Mouse (Mus musculus) testis, postnatal 10 days (tissue): ENCODE data around the gene Nkx2-2.
"Not testable (repeated sequence)": the region's sequence is repeated elsewhere in the genome, so short reads cannot be mapped to it uniquely, and the experiment has no call there.

Experiments used
- DNase-seq: peaks from one replicate; pipeline ENCODE4 v3.0.0; 2021; ENCODE audit warnings: low spot score

Gene Nkx2-2

DNA sequence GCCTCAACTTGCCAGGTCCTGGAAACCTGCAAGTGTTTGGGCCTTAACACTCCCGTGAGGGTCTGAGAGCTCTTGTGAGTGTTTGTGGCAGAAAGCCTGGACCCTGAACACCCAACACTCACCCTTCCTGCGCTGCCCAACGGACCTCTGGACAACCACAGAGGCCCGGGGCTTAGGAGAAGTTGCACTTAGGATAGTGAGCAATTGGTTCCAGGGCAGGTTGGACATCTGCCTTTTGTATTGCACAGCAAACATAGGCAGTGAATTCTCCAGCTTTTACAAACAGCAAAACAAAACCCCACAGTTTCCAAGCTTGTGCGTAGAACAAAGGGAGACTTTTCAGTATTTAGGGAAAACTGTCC is 12.8 kb downstream of the Nkx2-2 start:
- DNase-seq: no peak

DNA sequence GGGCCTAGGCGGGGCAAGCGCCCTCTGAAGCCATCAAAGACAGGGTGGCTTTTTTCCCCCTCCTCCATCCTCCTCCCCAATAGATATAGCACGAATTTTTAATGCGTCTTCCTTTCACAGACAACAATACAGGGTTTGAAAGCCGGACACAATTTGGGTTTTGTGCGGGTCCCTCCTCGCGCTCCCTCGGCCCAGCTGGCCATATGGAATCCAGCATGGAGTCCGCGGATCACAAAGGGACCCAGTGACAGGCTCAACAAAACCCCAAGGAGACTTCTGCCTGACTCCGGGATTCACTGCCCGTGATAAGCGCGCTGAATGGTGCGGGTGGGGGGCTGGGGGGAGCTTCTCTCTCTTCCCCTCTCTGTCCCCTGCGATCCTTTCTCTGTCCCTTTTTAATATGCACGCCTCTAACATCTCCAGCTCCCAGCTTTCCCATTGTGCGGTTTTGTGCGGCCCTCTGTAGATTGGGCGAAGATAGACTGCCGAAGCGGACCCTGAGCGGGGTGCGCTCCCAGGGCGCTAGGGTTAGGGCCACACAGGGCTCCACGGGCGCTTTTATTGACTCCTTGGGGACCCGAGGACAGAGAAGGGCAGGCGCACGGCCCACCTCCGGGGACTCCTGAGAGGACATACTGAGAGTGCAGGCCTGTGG is 13.3 kb downstream of the Nkx2-2 start:
- no peak for DNase-seq

DNA sequence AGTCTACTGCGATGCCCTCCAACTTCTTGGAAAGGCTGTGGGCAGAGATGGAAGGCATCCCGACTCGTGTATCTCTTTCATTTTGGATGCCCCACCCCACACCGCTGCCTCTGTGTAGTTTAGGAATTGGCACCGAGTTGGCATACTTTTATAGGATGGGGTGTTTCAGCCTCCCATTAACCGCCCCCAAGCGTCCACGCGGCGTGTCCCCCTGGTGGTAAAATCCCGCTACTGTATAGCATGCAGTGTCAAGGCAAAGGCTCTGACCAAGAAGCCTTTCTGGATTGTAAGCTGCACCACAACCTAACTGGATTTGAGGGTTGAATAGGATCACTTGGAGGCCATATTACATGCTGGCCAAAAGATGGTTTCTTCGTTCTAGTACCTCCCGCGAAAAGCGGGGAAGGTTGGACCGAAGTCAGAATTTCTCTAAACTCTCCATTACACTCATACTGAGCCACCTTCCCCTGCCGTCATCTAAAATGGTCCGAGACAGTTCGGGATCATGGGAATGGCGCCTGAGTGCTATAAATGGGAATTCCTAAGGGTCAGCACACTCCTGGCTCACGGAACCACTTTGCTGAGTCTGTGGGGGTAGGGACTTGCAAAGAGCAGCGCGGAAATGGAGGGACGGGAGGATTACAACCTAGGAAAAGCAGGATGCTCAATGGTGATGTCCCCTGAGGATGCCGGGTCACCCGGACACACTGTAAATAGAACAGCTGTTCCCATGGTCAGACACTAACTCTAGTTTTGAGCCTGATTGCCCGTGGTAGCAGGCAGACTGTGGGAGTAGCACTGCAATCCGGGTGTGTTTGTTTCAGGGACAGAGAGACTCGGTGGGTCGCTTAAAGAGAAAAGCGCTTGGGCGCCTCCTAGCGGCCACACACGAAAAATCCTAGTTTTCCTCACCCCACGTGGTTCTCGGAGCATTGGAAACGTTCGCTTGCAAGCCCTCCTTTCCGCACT is 15.7 kb downstream of the Nkx2-2 start:
- peak; percentile 86 for DNase-seq

DNA sequence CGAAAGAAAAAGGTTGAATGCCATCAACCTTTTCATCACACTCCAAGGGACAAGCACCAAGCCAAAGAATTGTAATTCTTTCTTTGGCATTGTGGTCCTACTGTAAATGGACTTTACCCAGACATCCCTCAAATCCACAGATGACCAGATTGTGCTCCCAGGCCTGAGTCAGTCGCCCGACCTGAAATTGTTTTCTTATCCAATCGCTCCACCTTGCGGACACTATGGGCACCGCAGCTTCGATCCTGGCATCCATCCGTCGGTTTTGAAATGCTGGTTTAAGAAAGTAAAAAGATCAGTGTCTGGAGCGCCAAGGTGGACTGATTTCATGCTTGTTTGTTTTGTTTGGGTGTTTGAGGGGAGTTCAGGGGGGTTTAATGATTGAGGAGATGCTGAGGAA is 16.4 kb downstream of the Nkx2-2 start:
- peak; percentile 90 for DNase-seq

DNA sequence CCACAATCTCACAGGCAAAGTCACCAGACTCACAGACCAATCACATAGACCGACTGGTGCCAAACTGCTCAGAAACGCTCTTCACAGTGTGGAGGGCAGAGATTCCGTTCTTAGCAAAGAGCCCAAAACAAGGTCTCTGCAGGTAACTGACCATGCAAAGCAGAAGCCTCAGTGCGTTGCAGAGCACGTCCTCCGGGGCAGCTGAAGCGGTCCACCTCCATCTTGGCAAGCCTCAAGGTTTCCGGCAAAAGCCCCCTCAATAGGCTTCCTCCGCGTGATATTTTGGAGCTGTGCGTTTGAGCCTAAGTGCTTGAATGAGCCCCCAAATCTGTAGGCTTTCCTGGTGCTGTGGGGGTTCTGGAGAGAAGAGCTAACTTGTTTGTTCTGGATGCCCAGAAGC is 18.7 kb downstream of the Nkx2-2 start:
- DNase-seq: no peak

DNA sequence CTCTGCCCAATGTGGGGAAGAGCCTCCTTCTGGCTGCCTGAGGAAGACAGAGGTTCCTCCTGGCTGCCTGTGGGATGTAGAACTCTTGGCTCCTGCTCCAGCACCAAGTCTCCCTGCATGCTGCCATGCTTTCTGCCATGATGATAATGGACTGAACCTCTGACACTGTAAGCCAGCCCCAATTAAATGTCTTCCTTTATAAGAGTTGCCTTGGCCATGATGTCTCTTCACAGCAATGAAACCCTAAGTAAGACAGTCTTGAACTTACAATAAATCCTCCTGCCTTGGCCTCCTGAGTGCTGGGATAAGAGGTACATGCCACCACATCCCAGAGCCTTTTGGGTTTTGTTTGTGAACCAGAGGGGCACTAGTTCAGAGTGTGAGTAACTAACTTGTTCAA is 20.3 kb downstream of the Nkx2-2 start:
- no peak for DNase-seq

DNA sequence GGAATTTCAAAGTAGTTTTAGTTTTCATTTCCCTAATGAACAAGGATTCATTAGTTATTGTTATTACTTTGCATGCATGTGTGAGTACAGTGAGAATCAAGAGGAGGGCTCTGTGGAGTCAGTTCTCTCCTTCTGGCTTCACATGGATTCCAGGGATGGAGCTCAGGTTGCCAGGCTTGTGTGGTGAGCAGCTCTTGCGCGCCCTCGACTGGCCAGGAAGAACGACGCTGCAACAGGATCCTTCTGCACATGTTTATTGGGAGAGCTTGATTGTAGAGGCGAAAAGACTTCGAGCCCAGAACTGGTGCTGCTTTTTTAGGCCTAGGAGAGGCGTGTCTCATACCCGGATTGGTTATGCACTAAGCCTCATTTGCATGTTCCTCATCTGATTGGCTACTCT is 23.5 kb downstream of the Nkx2-2 start:
- not testable (repeated sequence) for DNase-seq

DNA sequence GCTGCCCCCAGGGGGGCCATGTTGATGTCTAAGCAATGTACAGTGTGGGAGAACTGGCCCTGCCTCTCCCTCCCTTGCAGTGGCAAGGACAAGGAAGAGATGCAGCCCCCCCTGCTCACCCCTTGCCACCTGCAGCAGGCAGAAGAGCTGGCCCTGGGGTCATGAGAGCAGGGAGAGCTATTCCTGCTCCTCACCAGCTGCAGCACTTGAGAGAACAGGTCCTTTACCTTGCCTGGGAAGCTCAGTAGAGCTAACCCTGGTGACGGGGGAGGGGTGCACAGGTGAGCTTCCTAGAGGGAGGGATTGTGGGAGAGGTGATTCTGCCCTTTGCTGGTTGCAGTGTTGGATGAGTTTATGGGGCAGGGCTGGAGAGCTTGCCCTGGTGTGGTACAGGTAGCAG is 28.2 kb downstream of the Nkx2-2 start:
- no peak for DNase-seq

DNA sequence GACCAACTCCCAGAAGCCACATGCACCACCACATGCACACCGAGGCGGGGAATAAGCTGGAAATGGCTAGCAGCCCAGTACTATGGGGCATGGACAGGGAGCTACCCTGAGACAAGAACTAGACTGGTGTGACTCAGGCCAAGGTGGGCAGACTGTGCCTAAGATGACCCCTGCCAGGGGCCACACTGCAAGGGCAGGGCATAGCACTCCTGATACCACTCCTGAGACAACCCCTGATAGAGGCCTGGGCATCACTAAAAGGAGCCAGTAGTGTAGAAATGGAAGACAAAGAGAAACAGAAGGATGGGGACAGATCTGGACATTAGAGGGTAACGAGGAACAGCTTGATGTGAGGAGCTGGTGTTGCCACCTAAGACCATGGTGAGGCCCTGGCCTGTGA is 28.7 kb downstream of the Nkx2-2 start:
- no peak for DNase-seq

DNA sequence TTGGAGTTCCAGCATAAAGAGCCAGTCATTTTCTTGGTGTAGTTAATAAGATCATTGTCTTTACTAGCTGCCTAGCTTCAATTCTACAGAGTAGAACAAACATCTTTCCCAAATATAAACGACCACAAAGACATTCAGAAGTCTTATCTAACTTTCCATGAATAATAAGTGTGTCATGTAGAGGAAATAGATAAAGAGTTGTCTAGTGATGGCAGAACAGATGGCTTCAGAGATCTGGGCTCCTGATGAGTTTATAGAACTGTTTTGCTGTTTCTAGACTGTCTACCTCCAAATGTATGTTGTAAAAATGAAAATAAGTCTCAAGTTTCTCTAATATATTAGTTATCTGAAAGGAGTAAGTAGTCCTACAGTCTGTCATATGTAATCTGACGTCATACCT is 41.5 kb downstream of the Nkx2-2 start:
- no peak for DNase-seq
